Mouse (Mus musculus): ENCODE measurements around the gene Dedd2. TPM values are rescaled to one million over a fixed set of nuclear protein-coding genes. Genes with fewer than 3 reads are reported as not detected.

Gene Dedd2
- polyA plus RNA-seq, 1 experiment = 102 TPM

- TF ChIP-seq GATA1 (IDR thresholded peaks at IDR 0.05; ENCODE audit: low read length) = no peak
These were observed 15.1 kb upstream of the Dedd2 start for GRCm38 (mm10) chr7:25235526-25235925.

- TF ChIP-seq GATA1 (IDR thresholded peaks at IDR 0.05; ENCODE audit: low read length) = no peak
These were observed 12.6 kb upstream of the Dedd2 start for GRCm38 (mm10) chr7:25233061-25233460.

GRCm38 (mm10) chr7:25232101-25232648 is 11.8 kb upstream of the Dedd2 start:
- no peak for TF ChIP-seq GATA1 (IDR thresholded peaks at IDR 0.05; ENCODE audit: low read length)

GRCm38 (mm10) chr7:25230690-25231285 is 10.4 kb upstream of the Dedd2 start:
- no peak for TF ChIP-seq GATA1 (IDR thresholded peaks at IDR 0.05; ENCODE audit: low read length)

GRCm38 (mm10) chr7:25227523-25228300 is 7.3 kb upstream of the Dedd2 start:
- no peak for TF ChIP-seq GATA1 (IDR thresholded peaks at IDR 0.05; ENCODE audit: low read length)

- TF ChIP-seq GATA1 (IDR thresholded peaks at IDR 0.05; ENCODE audit: low read length) = peak; percentile 89
These were observed 2.0 kb upstream of the Dedd2 start for GRCm38 (mm10) chr7:25222275-25222967.

- TF ChIP-seq GATA1 (IDR thresholded peaks at IDR 0.05; ENCODE audit: low read length) = no peak
These were observed 878 bp upstream of the Dedd2 start, which contains the start of gene Zfp526 for GRCm38 (mm10) chr7:25221102-25221883. Zfp526 (plus strand) TSS chr7:25221425.

- no peak for TF ChIP-seq GATA1 (IDR thresholded peaks at IDR 0.05; ENCODE audit: low read length)
These were observed 509 bp downstream of the Dedd2 start for GRCm38 (mm10) chr7:25219756-25220456.

GRCm38 (mm10) chr7:25219416-25219750 is 1.0 kb downstream of the Dedd2 start:
- no peak for TF ChIP-seq GATA1 (IDR thresholded peaks at IDR 0.05; ENCODE audit: low read length)

GRCm38 (mm10) chr7:25218705-25219415 is 1.6 kb downstream of the Dedd2 start:
- no peak for TF ChIP-seq GATA1 (IDR thresholded peaks at IDR 0.05; ENCODE audit: low read length)

GRCm38 (mm10) chr7:25217653-25218395 is 2.6 kb downstream of the Dedd2 start:
- no peak for TF ChIP-seq GATA1 (IDR thresholded peaks at IDR 0.05; ENCODE audit: low read length)

GRCm38 (mm10) chr7:25214172-25214571 is 6.2 kb downstream of the Dedd2 start:
- TF ChIP-seq GATA1 (IDR thresholded peaks at IDR 0.05; ENCODE audit: low read length) = no peak

- TF ChIP-seq GATA1 (IDR thresholded peaks at IDR 0.05; ENCODE audit: low read length) = no peak
These were observed 7.3 kb downstream of the Dedd2 start for GRCm38 (mm10) chr7:25213099-25213498.

All from G1E-ER4 (cell line).